7 mouse cellular contexts compared by ENCODE assay signal in genomic region chr3:95015337-95015872, GRCm38 (mm10). TPM values are rescaled to one million over a fixed set of nuclear protein-coding genes. Genes with fewer than 3 reads are reported as not detected.
DNase-seq lines count a peak whose midpoint lies in the region; ATAC-seq lines count a peak whose summit lies in the region.

TSS of gene Zfp687 (minus strand) at chr3:95015448.

- peak; percentile 99 for ATAC-seq in intestine, embryonic 16.5 days
- ATAC-seq in midbrain, embryonic 11.5 days (ENCODE audit: low FRiP score) = peak; percentile 99

- H3K9me3 ChIP-seq in intestine, embryonic 16.5 days (ENCODE audit: control insufficient read depth, low read length) = no peaks in the 10 kb centered on the region
- no peaks in the 10 kb centered on the region for H3K9me3 ChIP-seq in midbrain, embryonic 11.5 days (ENCODE audit: control insufficient read depth, low read length)

- H3K36me3 ChIP-seq in intestine, embryonic 16.5 days (ENCODE audit: control insufficient read depth, insufficient read depth, low read length) = peaks cover 14% of the 10 kb centered on the region; the same call in 1 of the 2 replicates
- peaks cover 15% of the 10 kb centered on the region for H3K36me3 ChIP-seq in midbrain, embryonic 11.5 days (ENCODE audit: control insufficient read depth, insufficient read depth, low read length)

- intact Hi-C loops in left cerebral cortex, postnatal 36 days (cut with DNase I) = no loop called here

- peak within 1 kb of the TSS; percentile 92 for H3K27ac ChIP-seq in intestine, embryonic 16.5 days (ENCODE audit: low read length)
- peak within 1 kb of the TSS; percentile 91 for H3K27ac ChIP-seq in midbrain, embryonic 11.5 days (ENCODE audit: low read depth, low read length)

- peak; percentile 100 for DNase-seq in adrenal gland, adult 8-10 months
- DNase-seq in embryo, embryonic 9.5 days (ENCODE audit: extremely low spot score) = peak; percentile 100
- DNase-seq in gastrocnemius, postnatal 4 days (ENCODE audit: low spot score in 2 of 2) = peak; percentile 95 to 98
- peak; percentile 98 to 100 for DNase-seq in left cerebral cortex, postnatal 36 days (ENCODE audit: low spot score in 2 of 2)
- DNase-seq in midbrain, embryonic 11.5 days (ENCODE audit: low spot score, missing footprints) = peak; percentile 99
- peak; percentile 99 for DNase-seq in skeletal muscle tissue, adult 2 months (ENCODE audit: low read depth, low spot score)

- H3K9ac ChIP-seq in intestine, embryonic 16.5 days (ENCODE audit: low read depth, low read length) = peak within 1 kb of the TSS; percentile 85
- peak within 1 kb of the TSS; percentile 80 for H3K9ac ChIP-seq in midbrain, embryonic 11.5 days (ENCODE audit: low read length)

- peak within 1 kb of the TSS; percentile 76 for H3K4me3 ChIP-seq in intestine, embryonic 16.5 days (ENCODE audit: low read length)
- peak within 1 kb of the TSS; percentile 90 for H3K4me3 ChIP-seq in midbrain, embryonic 11.5 days (ENCODE audit: low read depth, low read length)

- WGBS in intestine, embryonic 16.5 days = under 1% methylated on average over 37 of the region's 37 CpGs
- WGBS in midbrain, embryonic 11.5 days = under 1% methylated on average over 21 of the region's 37 CpGs

- peaks cover 10% of the 10 kb centered on the region; the same call in 1 of the 2 replicates for H3K4me1 ChIP-seq in intestine, embryonic 16.5 days (ENCODE audit: control insufficient read depth, insufficient read depth, low read length)
- H3K4me1 ChIP-seq in midbrain, embryonic 11.5 days (ENCODE audit: control insufficient read depth, insufficient read depth, low read length) = peaks cover 20% of the 10 kb centered on the region

- H3K27me3 ChIP-seq in intestine, embryonic 16.5 days (replicated peaks; ENCODE audit: control insufficient read depth, insufficient read depth, low read length) = no peaks in the 10 kb centered on the region
- H3K27me3 ChIP-seq in midbrain, embryonic 11.5 days (ENCODE audit: control insufficient read depth, insufficient read depth, low read length) = no peaks in the 10 kb centered on the region

- H3K4me2 ChIP-seq in intestine, embryonic 16.5 days (ENCODE audit: low read depth, low read length) = peak within 1 kb of the TSS; percentile 84
- peak within 1 kb of the TSS; percentile 93 for H3K4me2 ChIP-seq in midbrain, embryonic 11.5 days

RNA-seq across cellular contexts. Expression of gene Zfp687, which starts in this region (rescaled TPM):
- total RNA-seq in adrenal gland, adult 8-10 months (2022) = 10 to 100 TPM; 33.8 to 57.6 (median 46.8) TPM
- 10 to 100 TPM; 29.6 to 34.7 TPM for total RNA-seq in gastrocnemius, postnatal 4 days (2021)
- 16.9 and 17.6 TPM in 2 replicates for polyA plus RNA-seq in intestine, embryonic 16.5 days (2015; fragmentation: Nextera tagmentation; extraction: Ambion mirVana)
- total RNA-seq in left cerebral cortex, postnatal 36 days (2021) = 10 to 100 TPM; 24.0 to 26.1 TPM
- 24.1 and 29.7 TPM in 2 replicates for polyA plus RNA-seq in midbrain, embryonic 11.5 days (2014; fragmentation: Nextera tagmentation; extraction: Ambion mirVana)

Comparison
In these comparisons a context has a peak if more than half of its experiments do, and no peak if none do; other contexts are left out.
1. Peak in every context shown above with its lines: DNase-seq, ATAC-seq, H3K4me3 ChIP-seq and H3K27ac ChIP-seq.